Comparison of ENCODE assay signal across 12 mouse cellular contexts in genomic region chr14:40390811-40391210, GRCm38 (mm10).
"Had no signal": no experiment of that assay in that cellular context is flagged by ENCODE, and none has a peak within 500 bp of the region (broad histone marks: within the 10 kb centered on the region; RNA-seq: fewer than 3 reads in every experiment).

No protein-coding gene starts in this region.

- DNase-seq: retina, postnatal 1 day; right cerebral cortex, adult 18-20 months; right cerebral cortex, postnatal 14 days; right cerebral cortex, postnatal 25 days; right cerebral cortex, postnatal 4 days; spleen, adult 18-20 months; thymus, adult 18-20 months; thymus, adult 2 months; thymus, postnatal 14 days; thymus, postnatal 25 days; thymus, postnatal 36 days; thymus, postnatal 4 days had no signal
